Mouse (Mus musculus) ES-E14 (cell line): ENCODE data around the gene Ppp1r14c. TPM values are rescaled to one million over a fixed set of nuclear protein-coding genes. Genes with fewer than 3 reads are reported as not detected.

Experiments
- DNase-seq: peaks from one replicate; pipeline ENCODE4 v3.0.0-alpha.2; 2013; ENCODE audit warnings: low read depth, low spot score
- H3K27ac ChIP-seq: 2 replicates; pipeline ENCODE4 v1.5.1; 2012; ENCODE audit warnings: low read depth, mild to moderate bottlenecking, low read length, moderate library complexity, mixed read lengths; ENCODE audit not compliant: poor library complexity, insufficient read depth, severe bottlenecking
- H3K36me3 ChIP-seq: 2 replicates; pipeline ENCODE4 v1.6.1; 2012; ENCODE audit warnings: mild to moderate bottlenecking, low read length, moderate library complexity, mixed read lengths; ENCODE audit not compliant: control insufficient read depth, poor library complexity, insufficient read depth, severe bottlenecking
- H3K4me1 ChIP-seq, 2 experiments: fragments of 150-350 bp in 1 of 2; sonication (generic) in 1 of 2; 2 replicates each; pipeline ENCODE4 v1.6.1; 2012; ENCODE audit warnings: low read length in 2 of 2, mild to moderate bottlenecking in 1 of 2, mixed read lengths in 1 of 2; ENCODE audit not compliant: control insufficient read depth in 2 of 2, insufficient read depth in 2 of 2, poor library complexity in 1 of 2
- H3K4me3 ChIP-seq, 2 experiments: fragments of 150-350 bp in 1 of 2; sonication (generic) in 1 of 2; 2 replicates each; pipeline ENCODE4 v1.5.1; 2012; ENCODE audit warnings: low read length in 2 of 2, low read depth in 1 of 2, mild to moderate bottlenecking in 1 of 2, mixed read lengths in 1 of 2; ENCODE audit not compliant: insufficient read depth in 1 of 2, poor library complexity in 1 of 2, severe bottlenecking in 1 of 2
- H3K9ac ChIP-seq: 2 replicates; pipeline ENCODE4 v1.6.1; 2012; ENCODE audit warnings: low read depth, mild to moderate bottlenecking, low read length, mixed read lengths; ENCODE audit not compliant: poor library complexity, insufficient read depth, severe bottlenecking
- H3K9me3 ChIP-seq: fragments of 150-350 bp; sonication (generic); 2 replicates; pipeline ENCODE4 v1.6.1; 2012; ENCODE audit warnings: low read depth, mild to moderate bottlenecking, low read length; ENCODE audit not compliant: control insufficient read depth, insufficient read depth
- CHD2 ChIP-seq: IDR thresholded peaks from 2 replicates; pipeline ENCODE4 v1.6.1; 2014; ENCODE audit warnings: mild to moderate bottlenecking, low read depth, low read length, inconsistent platforms
- HCFC1 ChIP-seq: IDR thresholded peaks from 2 replicates; pipeline ENCODE4 v1.6.1; 2012; ENCODE audit warnings: low read length, inconsistent platforms, borderline replicate concordance; ENCODE audit not compliant: insufficient read depth
- MAFK ChIP-seq: IDR thresholded peaks from 2 replicates; pipeline ENCODE4 v1.6.1; 2014; ENCODE audit warnings: mild to moderate bottlenecking, low read depth, low read length, inconsistent platforms; ENCODE audit not compliant: insufficient read depth
- ZC3H11A ChIP-seq: IDR thresholded peaks from 2 replicates; pipeline ENCODE4 v1.6.1; 2012; ENCODE audit warnings: low read depth, mild to moderate bottlenecking, inconsistent platforms, low read length, borderline replicate concordance
- ZNF384 ChIP-seq: IDR thresholded peaks from 2 replicates; pipeline ENCODE4 v1.6.1; 2012; ENCODE audit warnings: low read depth, low read length, inconsistent platforms
- in situ Hi-C, 2 experiments: fragments of 600-800 bp; cut with MboI; formaldehyde crosslinking; loops; one replicate each; pipeline ENCODE4 v1.15.1; 2025; ENCODE audit warnings: low sequenced_read_pairs in 2 of 2, inconsistent platforms in 1 of 2; ENCODE audit not compliant: unreplicated experiment in 2 of 2
- total RNA-seq: library from RNA; depleted of rRNA; stranded (reverse); fragments of 300-350 nt; gene quantifications from 2 replicates; pipeline ENCODE4 v1.2.3, GENCODE M21; 2012

Gene Ppp1r14c
- total RNA-seq, 1 experiment, result 0.62 TPM

- TF ChIP-seq HCFC1, result no peak
- TF ChIP-seq ZNF384, result no peak
- no peak for TF ChIP-seq CHD2
- TF ChIP-seq ZC3H11A, result no peak
- no peak for TF ChIP-seq MAFK
- no peaks in the 10 kb centered on the region for H3K9me3 ChIP-seq
- no peak overlapping the region for H3K4me3 ChIP-seq
- no peaks in the 10 kb centered on the region for H3K4me1 ChIP-seq
- no peaks in the 10 kb centered on the region for H3K36me3 ChIP-seq
- no peak for DNase-seq
- H3K27ac ChIP-seq, result no peak overlapping the region
- in situ Hi-C loops, result no loop called here
- H3K9ac ChIP-seq, result no peak overlapping the region
Measured at GRCm38 (mm10) chr10:3392251-3392650, 26.4 kb downstream of the Ppp1r14c start.

GRCm38 (mm10) chr10:3393548-3393947 is 27.7 kb downstream of the Ppp1r14c start:
- H3K36me3 ChIP-seq, result no peaks in the 10 kb centered on the region
- in situ Hi-C loops, result no loop called here
- no peak for TF ChIP-seq ZC3H11A
- no peaks in the 10 kb centered on the region for H3K4me1 ChIP-seq
- no peak overlapping the region for H3K4me3 ChIP-seq
- no peak overlapping the region for H3K27ac ChIP-seq
- H3K9ac ChIP-seq, result no peak overlapping the region
- no peaks in the 10 kb centered on the region for H3K9me3 ChIP-seq
- no peak for DNase-seq

DNA sequence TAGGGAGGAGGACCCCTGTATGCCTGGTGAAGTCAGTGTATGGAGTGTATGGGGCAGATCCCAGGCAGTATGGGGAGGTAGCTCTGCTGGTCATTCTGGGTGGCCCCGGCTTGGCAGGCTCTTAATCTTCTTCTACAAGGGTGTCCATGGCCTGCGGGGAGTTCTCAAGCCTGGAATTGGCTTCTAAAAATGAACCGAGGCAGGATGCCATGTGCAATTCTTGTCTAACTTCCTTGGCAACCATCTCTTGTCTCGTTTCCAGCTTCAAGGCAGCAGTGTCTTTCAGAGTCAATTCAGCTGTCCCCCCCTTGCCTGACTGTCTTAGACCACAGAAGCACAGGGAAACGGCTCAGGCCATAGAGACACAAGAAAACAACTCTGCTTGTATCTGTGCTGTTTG is 28.3 kb downstream of the Ppp1r14c start:
- H3K9ac ChIP-seq, result no peak overlapping the region
- no peaks in the 10 kb centered on the region for H3K36me3 ChIP-seq
- TF ChIP-seq MAFK (no peak), ZC3H11A (no peak), ZNF384 (no peak), HCFC1 (no peak), CHD2 (no peak)
- DNase-seq, result no peak
- in situ Hi-C loops, result no loop called here
- H3K4me1 ChIP-seq, result no peaks in the 10 kb centered on the region
- H3K9me3 ChIP-seq, result no peaks in the 10 kb centered on the region
- no peak overlapping the region for H3K4me3 ChIP-seq
- H3K27ac ChIP-seq, result no peak overlapping the region

DNA sequence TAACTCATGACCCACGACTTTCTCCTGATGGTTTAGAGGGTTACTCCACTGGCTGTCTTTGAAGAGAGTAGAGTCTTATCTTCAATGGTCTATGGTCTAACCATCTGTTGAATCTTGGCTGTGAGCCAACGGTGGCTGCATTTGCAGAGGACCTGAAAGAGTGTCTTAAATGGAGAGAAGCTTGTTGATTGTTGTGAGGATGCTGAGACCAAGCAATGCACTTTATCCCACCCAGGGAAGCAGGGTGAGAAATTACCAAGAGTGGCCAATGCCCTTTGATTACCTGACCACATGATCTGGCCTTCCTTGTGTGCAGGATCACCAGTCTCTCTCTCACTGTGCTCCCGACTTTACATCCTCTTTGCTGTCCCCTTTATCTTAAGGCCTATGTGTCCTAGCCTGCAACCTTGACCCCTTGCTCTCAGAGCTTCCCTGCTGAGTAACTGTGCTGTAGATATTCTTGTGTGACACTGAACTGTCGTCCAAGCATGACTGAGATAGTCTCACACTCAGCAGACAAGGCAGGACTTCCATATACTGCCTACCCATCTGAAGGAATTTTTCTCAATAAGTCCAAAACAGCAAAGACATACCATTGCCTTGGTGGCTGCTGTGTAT is 28.9 kb downstream of the Ppp1r14c start:
- in situ Hi-C loops, result no loop called here
- Histone ChIP-seq H3K9ac (no peak overlapping the region), H3K9me3 (no peaks in the 10 kb centered on the region), H3K36me3 (no peaks in the 10 kb centered on the region), H3K4me3 (no peak overlapping the region), H3K27ac (no peak overlapping the region), H3K4me1 (no peaks in the 10 kb centered on the region)
- no peak for DNase-seq
- TF ChIP-seq MAFK, result no peak
- TF ChIP-seq HCFC1, result no peak
- TF ChIP-seq ZC3H11A, result no peak
- no peak for TF ChIP-seq ZNF384
- TF ChIP-seq CHD2, result no peak

- Histone ChIP-seq H3K27ac (no peak overlapping the region), H3K9ac (no peak overlapping the region), H3K9me3 (no peaks in the 10 kb centered on the region), H3K4me3 (no peak overlapping the region), H3K36me3 (no peaks in the 10 kb centered on the region), H3K4me1 (no peaks in the 10 kb centered on the region)
- DNase-seq, result no peak
- in situ Hi-C loops, result no loop called here
- no peak for TF ChIP-seq ZC3H11A
- no peak for TF ChIP-seq ZNF384
- TF ChIP-seq HCFC1, result no peak
- TF ChIP-seq CHD2, result no peak
- no peak for TF ChIP-seq MAFK
Measured at GRCm38 (mm10) chr10:3395341-3395931, 29.6 kb downstream of the Ppp1r14c start.
